8 mouse cellular contexts compared by ENCODE assay signal in genomic region chr7:109985661-109986132, GRCm38 (mm10). TPM values are rescaled to one million over a fixed set of nuclear protein-coding genes. Genes with fewer than 3 reads are reported as not detected.
DNase-seq lines count a peak whose midpoint lies in the region; ATAC-seq lines count a peak whose summit lies in the region.

No protein-coding gene starts in this region.

- H3K4me1 ChIP-seq in hindbrain, embryonic 15.5 days (replicated peaks) = peaks cover 21% of the 10 kb centered on the region

- peak; percentile 24 for DNase-seq in gastrocnemius, postnatal 10 days
- no peak for DNase-seq in gastrocnemius, postnatal 4 days (ENCODE audit: low spot score in 2 of 2)
- DNase-seq in urinary bladder, postnatal 14 days (ENCODE audit: low spot score) = peak; percentile 25
- no peak for DNase-seq in urinary bladder, adult 18-20 months (ENCODE audit: low spot score in 2 of 2)
- DNase-seq in left cerebral cortex, adult 9 months (ENCODE audit: low spot score in 2 of 2) = no peak
- DNase-seq in left cerebral cortex, adult 11 months (ENCODE audit: low spot score) = no peak

- no peak for ATAC-seq in hindbrain, embryonic 15.5 days (ENCODE audit: low FRiP score, low read depth)
- peak; percentile 24 for ATAC-seq in megakaryocyte progenitor cell, adult 5-6 weeks (replicated peaks; ENCODE audit: poor library complexity)

- peaks cover 10% of the 10 kb centered on the region for H3K36me3 ChIP-seq in hindbrain, embryonic 15.5 days

- peak overlapping the region; percentile 71 for H3K4me2 ChIP-seq in hindbrain, embryonic 15.5 days

- WGBS in hindbrain, embryonic 15.5 days = under 1% methylated on average over 27 of the region's 27 CpGs

- H3K27me3 ChIP-seq in hindbrain, embryonic 15.5 days = no peaks in the 10 kb centered on the region

- no peaks in the 10 kb centered on the region for H3K9me3 ChIP-seq in hindbrain, embryonic 15.5 days

- H3K4me3 ChIP-seq in hindbrain, embryonic 15.5 days = peak overlapping the region; percentile 59

- H3K27ac ChIP-seq in hindbrain, embryonic 15.5 days (replicated peaks) = peak overlapping the region; percentile 84

- peak overlapping the region; percentile 60 for H3K9ac ChIP-seq in hindbrain, embryonic 15.5 days

RNA-seq across cellular contexts. Expression of gene Tmem41b, which starts 1.0 kb away (rescaled TPM):
- total RNA-seq in gastrocnemius, postnatal 10 days (2021) = 10 to 100 TPM; 28.6 to 41.6 TPM
- total RNA-seq in gastrocnemius, postnatal 4 days (2021) = 10 to 100 TPM; 41.3 to 46.5 TPM
- 61.8 and 65.6 TPM in 2 replicates for polyA plus RNA-seq in hindbrain, embryonic 15.5 days (2015; fragmentation: Nextera tagmentation; extraction: Ambion mirVana)
- total RNA-seq in megakaryocyte progenitor cell, adult 5-6 weeks (2015) = 31.5 and 32.8 TPM in 2 replicates
- 33.3 and 34.5 TPM in 2 replicates for total RNA-seq in megakaryocyte progenitor cell, adult 5-6 weeks (2017)

RNA-seq across cellular contexts. Expression of gene Dennd5a, which starts 25.4 kb away (rescaled TPM):
- total RNA-seq in gastrocnemius, postnatal 10 days (2021) = 10 to 100 TPM; 68.8 to 84.6 TPM
- total RNA-seq in gastrocnemius, postnatal 4 days (2021) = 100 to 1,000 TPM; 113 to 127 TPM
- 44.6 TPM in 2 replicates for polyA plus RNA-seq in hindbrain, embryonic 15.5 days (2015; fragmentation: Nextera tagmentation; extraction: Ambion mirVana)
- total RNA-seq in megakaryocyte progenitor cell, adult 5-6 weeks (2015) = 96.7 and 103 TPM in 2 replicates
- total RNA-seq in megakaryocyte progenitor cell, adult 5-6 weeks (2017) = 54.9 and 57.8 TPM in 2 replicates

RNA-seq across cellular contexts. Expression of gene Ipo7, which starts 32.4 kb away (rescaled TPM):
- total RNA-seq in gastrocnemius, postnatal 10 days (2021) = 10 to 100 TPM; 70.7 to 72.6 TPM
- 10 to 100 TPM; 88.4 to 88.6 TPM for total RNA-seq in gastrocnemius, postnatal 4 days (2021)
- 41.2 and 44.9 TPM in 2 replicates for polyA plus RNA-seq in hindbrain, embryonic 15.5 days (2015; fragmentation: Nextera tagmentation; extraction: Ambion mirVana)
- 121 and 127 TPM in 2 replicates for total RNA-seq in megakaryocyte progenitor cell, adult 5-6 weeks (2015)
- 205 and 250 TPM in 2 replicates for total RNA-seq in megakaryocyte progenitor cell, adult 5-6 weeks (2017)

Comparison
In these comparisons a context has a peak if more than half of its experiments do, and no peak if none do; other contexts are left out.
1. DNase-seq: peak in gastrocnemius, postnatal 10 days (single experiment) and urinary bladder, postnatal 14 days (single experiment); none in gastrocnemius, postnatal 4 days (0 of 2), urinary bladder, adult 18-20 months (0 of 2), left cerebral cortex, adult 9 months (0 of 2) and left cerebral cortex, adult 11 months (single experiment).